Comparison of ENCODE assay signal across 8 mouse cellular contexts in genomic region chr13:55644525-55644924, GRCm38 (mm10). TPM values are rescaled to one million over a fixed set of nuclear protein-coding genes. Genes with fewer than 3 reads are reported as not detected.
DNase-seq lines count a peak whose midpoint lies in the region; ATAC-seq and TF ChIP-seq lines count a peak whose summit lies in the region.

No protein-coding gene starts in this region.

- no peak for ATAC-seq in heart, postnatal 0 days (ENCODE audit: insufficient read depth, low read depth)
- no peak for ATAC-seq in midbrain, postnatal 0 days (ENCODE audit: low FRiP score)
- ATAC-seq in midbrain, embryonic 15.5 days (replicated peaks) = no peak

- no peaks in the 10 kb centered on the region for H3K27me3 ChIP-seq in heart, postnatal 0 days (ENCODE audit: control insufficient read depth, insufficient read depth, low read length)
- H3K27me3 ChIP-seq in midbrain, postnatal 0 days (ENCODE audit: insufficient read depth, low read length) = no peaks in the 10 kb centered on the region
- no peaks in the 10 kb centered on the region for H3K27me3 ChIP-seq in midbrain, embryonic 15.5 days (replicated peaks)

- peak; percentile 17; the same call in 1 of the 2 replicates for TF ChIP-seq CTCF in heart, postnatal 0 days (IDR thresholded peaks at IDR 0.05; ENCODE audit: low read depth)
- peak; percentile 65 for TF ChIP-seq CTCF in midbrain, postnatal 0 days (IDR thresholded peaks at IDR 0.05)

- 92% methylated on average over 2 of the region's 2 CpGs for WGBS in heart, postnatal 0 days
- WGBS in midbrain, postnatal 0 days = 85% methylated on average over 2 of the region's 2 CpGs
- 89% methylated on average over 2 of the region's 2 CpGs for WGBS in midbrain, embryonic 15.5 days

- TF ChIP-seq EP300 in heart, postnatal 0 days (IDR thresholded peaks at IDR 0.05; ENCODE audit: low read depth) = no peak

- no peak for DNase-seq in heart, postnatal 0 days (ENCODE audit: low spot score)
- DNase-seq in heart, adult 9 months (ENCODE audit: low spot score in 2 of 2) = no peak
- peak; percentile 62 for DNase-seq in midbrain, postnatal 0 days (ENCODE audit: low spot score)
- DNase-seq in embryo, embryonic 11.5 days (ENCODE audit: low read depth, low spot score) = peak; percentile 34
- peak; percentile 31 to 46 for DNase-seq in thymus, postnatal 10 days (ENCODE audit: low spot score in 2 of 2)
- no peak for DNase-seq in c-Kit-positive CD71-positive TER-119-positive erythroid progenitor cells, embryonic 14.5 days (ENCODE audit: low spot score)
- no peak for DNase-seq in urinary bladder, postnatal 10 days (ENCODE audit: low spot score)

- H3K4me1 ChIP-seq in heart, postnatal 0 days (ENCODE audit: control insufficient read depth, insufficient read depth) = no peaks in the 10 kb centered on the region
- H3K4me1 ChIP-seq in midbrain, postnatal 0 days (ENCODE audit: insufficient read depth, low read length) = no peaks in the 10 kb centered on the region
- no peaks in the 10 kb centered on the region for H3K4me1 ChIP-seq in midbrain, embryonic 15.5 days

- H3K4me3 ChIP-seq in heart, postnatal 0 days (ENCODE audit: low read depth, low read length) = no peak overlapping the region
- no peak overlapping the region for H3K4me3 ChIP-seq in midbrain, postnatal 0 days (ENCODE audit: low read depth, low read length)
- no peak overlapping the region for H3K4me3 ChIP-seq in midbrain, embryonic 15.5 days

- no peak overlapping the region for H3K4me2 ChIP-seq in heart, postnatal 0 days (ENCODE audit: low read depth, low read length)
- no peak overlapping the region for H3K4me2 ChIP-seq in midbrain, postnatal 0 days (ENCODE audit: low read depth, low read length, poor library complexity, severe bottlenecking)
- no peak overlapping the region for H3K4me2 ChIP-seq in midbrain, embryonic 15.5 days

- no peak overlapping the region for H3K9ac ChIP-seq in heart, postnatal 0 days (replicated peaks; ENCODE audit: low read depth, low read length)
- H3K9ac ChIP-seq in midbrain, postnatal 0 days (replicated peaks; ENCODE audit: low read length, poor library complexity, severe bottlenecking) = no peak overlapping the region
- no peak overlapping the region for H3K9ac ChIP-seq in midbrain, embryonic 15.5 days

- no peak overlapping the region for H3K27ac ChIP-seq in heart, postnatal 0 days (ENCODE audit: low read depth)
- H3K27ac ChIP-seq in midbrain, postnatal 0 days (ENCODE audit: low read depth, low read length) = no peak overlapping the region
- no peak overlapping the region for H3K27ac ChIP-seq in midbrain, embryonic 15.5 days

- peaks cover 58% of the 10 kb centered on the region for H3K36me3 ChIP-seq in heart, postnatal 0 days (replicated peaks; ENCODE audit: control insufficient read depth, insufficient read depth, low read length)
- H3K36me3 ChIP-seq in midbrain, postnatal 0 days (ENCODE audit: insufficient read depth, low read length) = peaks cover 54% of the 10 kb centered on the region
- peaks cover 53% of the 10 kb centered on the region for H3K36me3 ChIP-seq in midbrain, embryonic 15.5 days (replicated peaks)

- H3K9me3 ChIP-seq in heart, postnatal 0 days (replicated peaks; ENCODE audit: control insufficient read depth, low read length) = no peaks in the 10 kb centered on the region
- no peaks in the 10 kb centered on the region for H3K9me3 ChIP-seq in midbrain, postnatal 0 days (ENCODE audit: low read length)
- H3K9me3 ChIP-seq in midbrain, embryonic 15.5 days = no peaks in the 10 kb centered on the region

RNA-seq across cellular contexts. Expression of gene Ddx46, which starts 9.7 kb away (rescaled TPM):
- 8.9 and 10.6 TPM in 2 replicates for total RNA-seq in heart, postnatal 0 days (2014; rRNA removed; ENCODE audit: low replicate concordance)
- 13.1 and 14.3 TPM in 2 replicates for polyA plus RNA-seq in heart, postnatal 0 days (2015; fragmentation: Nextera tagmentation; extraction: Ambion mirVana)
- 22.3 and 29.8 TPM in 2 replicates for total RNA-seq in midbrain, postnatal 0 days (2014; rRNA removed)
- 20.4 and 21.9 TPM in 2 replicates for polyA plus RNA-seq in midbrain, postnatal 0 days (2015; fragmentation: Nextera tagmentation; extraction: Ambion mirVana)
- 26.0 and 27.2 TPM in 2 replicates for polyA plus RNA-seq in midbrain, embryonic 15.5 days (2015; fragmentation: Nextera tagmentation; extraction: Ambion mirVana)

RNA-seq across cellular contexts. Expression of gene Caml, which starts 21.7 kb away (rescaled TPM):
- total RNA-seq in heart, postnatal 0 days (2014; rRNA removed; ENCODE audit: low replicate concordance) = 17.9 and 18.5 TPM in 2 replicates
- polyA plus RNA-seq in heart, postnatal 0 days (2015; fragmentation: Nextera tagmentation; extraction: Ambion mirVana) = 30.9 and 31.0 TPM in 2 replicates
- total RNA-seq in midbrain, postnatal 0 days (2014; rRNA removed) = 90.6 and 101 TPM in 2 replicates
- polyA plus RNA-seq in midbrain, postnatal 0 days (2015; fragmentation: Nextera tagmentation; extraction: Ambion mirVana) = 113 and 114 TPM in 2 replicates
- polyA plus RNA-seq in midbrain, embryonic 15.5 days (2015; fragmentation: Nextera tagmentation; extraction: Ambion mirVana) = 94.4 and 103 TPM in 2 replicates

RNA-seq across cellular contexts. Expression of gene B4galt7, which starts 44.8 kb away (rescaled TPM):
- 24.5 and 37.6 TPM in 2 replicates for total RNA-seq in heart, postnatal 0 days (2014; rRNA removed; ENCODE audit: low replicate concordance)
- polyA plus RNA-seq in heart, postnatal 0 days (2015; fragmentation: Nextera tagmentation; extraction: Ambion mirVana) = 15.7 and 17.3 TPM in 2 replicates
- 62.6 and 67.7 TPM in 2 replicates for total RNA-seq in midbrain, postnatal 0 days (2014; rRNA removed)
- 50.1 and 55.1 TPM in 2 replicates for polyA plus RNA-seq in midbrain, postnatal 0 days (2015; fragmentation: Nextera tagmentation; extraction: Ambion mirVana)
- 48.6 and 51.4 TPM in 2 replicates for polyA plus RNA-seq in midbrain, embryonic 15.5 days (2015; fragmentation: Nextera tagmentation; extraction: Ambion mirVana)

RNA-seq across cellular contexts. Expression of gene B230219D22Rik, which starts 48.4 kb away (rescaled TPM):
- total RNA-seq in heart, postnatal 0 days (2014; rRNA removed; ENCODE audit: low replicate concordance) = 95.1 and 118 TPM in 2 replicates
- polyA plus RNA-seq in heart, postnatal 0 days (2015; fragmentation: Nextera tagmentation; extraction: Ambion mirVana) = 34.8 and 36.0 TPM in 2 replicates
- total RNA-seq in midbrain, postnatal 0 days (2014; rRNA removed) = 164 and 177 TPM in 2 replicates
- polyA plus RNA-seq in midbrain, postnatal 0 days (2015; fragmentation: Nextera tagmentation; extraction: Ambion mirVana) = 58.4 and 62.8 TPM in 2 replicates
- polyA plus RNA-seq in midbrain, embryonic 15.5 days (2015; fragmentation: Nextera tagmentation; extraction: Ambion mirVana) = 82.3 and 82.9 TPM in 2 replicates

Comparison
In these comparisons a context has a peak if more than half of its experiments do, and no peak if none do; other contexts are left out.
1. DNase-seq: peak in midbrain, postnatal 0 days (single experiment), embryo, embryonic 11.5 days (single experiment) and thymus, postnatal 10 days (2 of 2); none in heart, postnatal 0 days (single experiment), heart, adult 9 months (0 of 2), c-Kit-positive CD71-positive TER-119-positive erythroid progenitor cells, embryonic 14.5 days (single experiment) and urinary bladder, postnatal 10 days (single experiment).